Mouse (Mus musculus): ENCODE measurements around the gene Wdr74. TPM values are rescaled to one million over a fixed set of nuclear protein-coding genes. Genes with fewer than 3 reads are reported as not detected.

The Wdr74 gene
- polyA plus RNA-seq, 1 experiment from 2014 or later, result 92.9 TPM

DNA sequence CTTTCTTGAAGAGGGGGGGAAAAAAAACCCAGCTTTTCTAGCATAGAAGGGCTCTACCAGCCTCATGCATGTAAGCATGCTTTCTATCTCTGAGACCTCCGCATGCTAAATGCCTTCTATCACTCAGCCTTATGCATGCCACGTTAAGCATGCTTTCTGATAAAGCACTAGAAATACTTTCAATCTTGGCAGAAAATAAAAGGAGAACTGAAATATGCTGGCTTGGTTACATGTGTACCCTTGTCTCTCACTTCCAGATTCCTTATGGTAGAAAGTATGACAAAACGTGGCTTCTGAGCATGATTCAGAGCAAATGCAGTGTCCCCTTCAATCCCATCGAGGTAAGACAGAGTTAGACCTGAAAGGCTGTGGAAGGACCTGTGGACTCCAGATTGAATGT, 27.6 kb downstream of the Wdr74 start:
- WGBS, result 95% methylated on average over 4 of the region's 4 CpGs
- ATAC-seq (ENCODE audit: insufficient number of reproducible peaks, low FRiP score, low TSS enrichment, low read depth), result no peak

GRCm38 (mm10) chr19:8765562-8765961, 29.9 kb downstream of the Wdr74 start:
- 95% methylated on average over 9 of the region's 9 CpGs for WGBS
- Histone ChIP-seq H3K36me3 (ENCODE audit: control insufficient read depth, insufficient read depth, low read length) (peaks cover 48% of the 10 kb centered on the region), H3K4me2 (ENCODE audit: low read depth, severe bottlenecking) (no peak overlapping the region), H3K9ac (ENCODE audit: low read length) (no peak overlapping the region), H3K27me3 (ENCODE audit: control insufficient read depth, insufficient read depth, low read length) (no peaks in the 10 kb centered on the region), H3K9me3 (ENCODE audit: control insufficient read depth, low read length) (peaks cover 10% of the 10 kb centered on the region), H3K27ac (replicated peaks; ENCODE audit: low read depth, low read length) (no peak overlapping the region), H3K4me3 (ENCODE audit: low read depth, low read length) (no peak overlapping the region), H3K4me1 (ENCODE audit: control insufficient read depth, insufficient read depth, low read length) (peaks cover 5% of the 10 kb centered on the region; the same call in 1 of the 2 replicates)
- ATAC-seq (ENCODE audit: insufficient number of reproducible peaks, low FRiP score, low TSS enrichment, low read depth), result no peak
- DNase-seq (ENCODE audit: low spot score), result no peak

More for the DNA sequence above, 27.6 kb downstream of the Wdr74 start:
- no peak for DNase-seq (ENCODE audit: low spot score)
- Histone ChIP-seq H3K27me3 (ENCODE audit: control insufficient read depth, insufficient read depth, low read length) (no peaks in the 10 kb centered on the region), H3K27ac (replicated peaks; ENCODE audit: low read depth, low read length) (no peak overlapping the region), H3K4me3 (ENCODE audit: low read depth, low read length) (no peak overlapping the region), H3K36me3 (ENCODE audit: control insufficient read depth, insufficient read depth, low read length) (peaks cover 40% of the 10 kb centered on the region), H3K9ac (ENCODE audit: low read length) (no peak overlapping the region), H3K4me2 (ENCODE audit: low read depth, severe bottlenecking) (no peak overlapping the region), H3K9me3 (ENCODE audit: control insufficient read depth, low read length) (peaks cover 10% of the 10 kb centered on the region), H3K4me1 (ENCODE audit: control insufficient read depth, insufficient read depth, low read length) (no peaks in the 10 kb centered on the region)

DNA sequence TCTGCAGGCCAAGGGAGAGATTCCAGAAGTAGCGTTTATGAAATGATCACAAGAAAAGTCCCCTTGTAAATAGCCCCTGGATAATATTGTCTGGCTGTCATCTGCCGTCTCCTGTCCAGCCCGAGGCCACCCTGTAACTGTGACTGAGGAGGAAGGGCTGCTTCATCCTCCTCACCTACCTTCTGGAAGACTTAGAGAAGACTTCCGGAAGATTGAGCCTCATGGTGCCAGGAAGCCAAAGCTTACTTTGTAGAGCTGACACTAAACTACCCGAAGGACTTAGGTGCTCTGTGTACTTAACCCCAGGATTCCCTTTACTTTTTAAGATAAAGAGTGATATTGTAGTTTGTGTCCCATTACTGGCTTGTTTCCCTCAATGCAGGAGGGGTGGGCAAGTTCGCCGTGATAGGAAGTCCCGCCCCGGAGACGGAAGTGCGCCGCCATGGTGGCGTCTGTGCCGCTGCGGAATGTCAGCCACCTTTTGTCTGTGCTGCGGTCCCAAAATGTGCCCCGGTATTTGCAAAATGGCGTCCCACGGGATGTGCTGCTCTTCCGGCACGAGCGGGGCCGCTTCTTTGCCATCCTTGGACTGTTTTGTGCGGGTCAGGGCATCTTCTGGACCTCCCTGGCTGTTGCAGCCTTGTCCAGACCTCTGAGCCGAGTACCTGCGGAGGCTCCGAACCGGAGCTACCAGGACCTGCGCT, 35.1 kb downstream of the Wdr74 start, which contains the start of gene Tmem223:
Gene Tmem223, plus strand, starts transcription at position 430 of the 704 bp plus-strand sequence.
- H3K27ac ChIP-seq (replicated peaks; ENCODE audit: low read depth, low read length), result peak within 1 kb of the TSS; percentile 80
- 22% methylated on average over 29 of the region's 29 CpGs for WGBS
- peak within 1 kb of the TSS; percentile 84 for H3K4me3 ChIP-seq (ENCODE audit: low read depth, low read length)
- H3K4me1 ChIP-seq (ENCODE audit: control insufficient read depth, insufficient read depth, low read length), result peaks cover 17% of the 10 kb centered on the region
- ATAC-seq (ENCODE audit: insufficient number of reproducible peaks, low FRiP score, low TSS enrichment, low read depth), result no peak
- H3K36me3 ChIP-seq (ENCODE audit: control insufficient read depth, insufficient read depth, low read length), result peaks cover 30% of the 10 kb centered on the region
- no peaks in the 10 kb centered on the region for H3K27me3 ChIP-seq (ENCODE audit: control insufficient read depth, insufficient read depth, low read length)
- H3K4me2 ChIP-seq (ENCODE audit: low read depth, severe bottlenecking), result peak within 1 kb of the TSS; percentile 72
- H3K9ac ChIP-seq (ENCODE audit: low read length), result peak within 1 kb of the TSS; percentile 96
- H3K9me3 ChIP-seq (ENCODE audit: control insufficient read depth, low read length), result peaks cover under 1% of the 10 kb centered on the region; the same call in 1 of the 2 replicates
- peak; percentile 84 for DNase-seq (ENCODE audit: low spot score)

DNA sequence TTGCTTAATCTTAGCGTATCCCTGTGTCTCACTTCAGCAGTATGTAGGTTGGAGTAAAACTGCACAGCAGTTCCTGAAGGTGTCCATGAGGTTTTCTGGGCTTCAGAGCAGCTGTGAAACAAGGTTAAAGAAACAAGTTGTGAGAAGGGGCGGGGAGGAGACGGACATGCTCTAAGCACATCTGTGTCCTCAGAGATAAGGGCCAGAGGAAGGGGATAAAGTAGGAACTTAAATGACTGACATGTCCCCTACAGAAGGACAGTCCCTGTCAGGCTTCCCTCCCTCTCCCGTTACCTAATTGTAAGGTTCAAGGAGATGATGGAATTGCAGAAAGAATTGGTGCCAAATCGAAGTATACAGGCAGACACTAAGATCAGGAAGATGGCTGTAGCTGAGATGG, 37.4 kb downstream of the Wdr74 start:
- WGBS, result 85% methylated on average over 5 of the region's 5 CpGs
- Histone ChIP-seq H3K27me3 (ENCODE audit: control insufficient read depth, insufficient read depth, low read length) (no peaks in the 10 kb centered on the region), H3K4me2 (ENCODE audit: low read depth, severe bottlenecking) (peak overlapping the region; percentile 98; the same call in 1 of the 2 replicates), H3K4me3 (ENCODE audit: low read depth, low read length) (peak overlapping the region; percentile 2; the same call in 1 of the 2 replicates), H3K9ac (ENCODE audit: low read length) (no peak overlapping the region), H3K36me3 (ENCODE audit: control insufficient read depth, insufficient read depth, low read length) (peaks cover 15% of the 10 kb centered on the region; the same call in 1 of the 2 replicates), H3K4me1 (ENCODE audit: control insufficient read depth, insufficient read depth, low read length) (peaks cover 17% of the 10 kb centered on the region), H3K9me3 (ENCODE audit: control insufficient read depth, low read length) (no peaks in the 10 kb centered on the region), H3K27ac (replicated peaks; ENCODE audit: low read depth, low read length) (peak overlapping the region; percentile 59; the same call in 1 of the 2 replicates)
- ATAC-seq (ENCODE audit: insufficient number of reproducible peaks, low FRiP score, low TSS enrichment, low read depth) (no peak), DNase-seq (ENCODE audit: low spot score) (no peak)

DNA sequence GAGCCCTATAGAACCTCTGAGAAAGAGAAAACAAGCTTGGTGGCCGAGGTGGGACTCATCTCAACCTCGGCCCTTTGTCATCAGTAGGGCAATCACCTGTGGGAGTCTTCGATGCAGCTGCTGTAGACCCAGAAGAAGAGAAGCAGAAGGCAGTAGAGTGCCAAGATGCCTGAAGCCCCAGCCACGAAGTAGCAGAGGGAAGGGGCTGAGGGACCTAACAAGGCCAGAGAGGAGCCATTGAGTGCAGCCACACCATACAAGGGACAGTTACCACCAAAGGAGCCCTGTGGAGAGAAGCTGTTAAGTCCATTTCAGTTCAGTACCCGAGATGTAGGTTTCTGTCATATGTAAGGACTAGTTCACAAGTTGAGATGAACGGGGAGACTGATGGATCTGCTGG, 37.8 kb downstream of the Wdr74 start:
- DNase-seq (ENCODE audit: low spot score), result no peak
- no peak for ATAC-seq (ENCODE audit: insufficient number of reproducible peaks, low FRiP score, low TSS enrichment, low read depth)
- peak overlapping the region; percentile 81 for H3K4me3 ChIP-seq (ENCODE audit: low read depth, low read length)
- 50% methylated on average over 6 of the region's 6 CpGs for WGBS
- peaks cover 13% of the 10 kb centered on the region; the same call in 1 of the 2 replicates for H3K36me3 ChIP-seq (ENCODE audit: control insufficient read depth, insufficient read depth, low read length)
- peaks cover 17% of the 10 kb centered on the region for H3K4me1 ChIP-seq (ENCODE audit: control insufficient read depth, insufficient read depth, low read length)
- peak overlapping the region; percentile 59 for H3K27ac ChIP-seq (replicated peaks; ENCODE audit: low read depth, low read length)
- H3K9ac ChIP-seq (ENCODE audit: low read length), result peak overlapping the region; percentile 51
- H3K4me2 ChIP-seq (ENCODE audit: low read depth, severe bottlenecking), result peak overlapping the region; percentile 98
- no peaks in the 10 kb centered on the region for H3K9me3 ChIP-seq (ENCODE audit: control insufficient read depth, low read length)
- H3K27me3 ChIP-seq (ENCODE audit: control insufficient read depth, insufficient read depth, low read length), result no peaks in the 10 kb centered on the region

GRCm38 (mm10) chr19:8774086-8774835, 38.6 kb downstream of the Wdr74 start, which contains the start of gene Tmem179b:
TSS of gene Tmem179b (minus strand) at chr19:8774467.
- whole genome bisulfite sequencing, result under 1% methylated on average over 61 of the region's 68 CpGs
- DNase-seq (ENCODE audit: low spot score) (peak; percentile 98), ATAC-seq (ENCODE audit: insufficient number of reproducible peaks, low FRiP score, low TSS enrichment, low read depth) (peak; percentile 90)
- H3K36me3 ChIP-seq (ENCODE audit: control insufficient read depth, insufficient read depth, low read length), result peaks cover 15% of the 10 kb centered on the region; the same call in 1 of the 2 replicates
- peak within 1 kb of the TSS; percentile 98 for H3K4me2 ChIP-seq (ENCODE audit: low read depth, severe bottlenecking)
- H3K27me3 ChIP-seq (ENCODE audit: control insufficient read depth, insufficient read depth, low read length), result no peaks in the 10 kb centered on the region
- H3K27ac ChIP-seq (replicated peaks; ENCODE audit: low read depth, low read length), result peak within 1 kb of the TSS; percentile 97
- H3K4me3 ChIP-seq (ENCODE audit: low read depth, low read length), result peak within 1 kb of the TSS; percentile 81
- no peaks in the 10 kb centered on the region for H3K9me3 ChIP-seq (ENCODE audit: control insufficient read depth, low read length)
- H3K9ac ChIP-seq (ENCODE audit: low read length), result peak within 1 kb of the TSS; percentile 92
- peaks cover 17% of the 10 kb centered on the region for H3K4me1 ChIP-seq (ENCODE audit: control insufficient read depth, insufficient read depth, low read length)

DNA sequence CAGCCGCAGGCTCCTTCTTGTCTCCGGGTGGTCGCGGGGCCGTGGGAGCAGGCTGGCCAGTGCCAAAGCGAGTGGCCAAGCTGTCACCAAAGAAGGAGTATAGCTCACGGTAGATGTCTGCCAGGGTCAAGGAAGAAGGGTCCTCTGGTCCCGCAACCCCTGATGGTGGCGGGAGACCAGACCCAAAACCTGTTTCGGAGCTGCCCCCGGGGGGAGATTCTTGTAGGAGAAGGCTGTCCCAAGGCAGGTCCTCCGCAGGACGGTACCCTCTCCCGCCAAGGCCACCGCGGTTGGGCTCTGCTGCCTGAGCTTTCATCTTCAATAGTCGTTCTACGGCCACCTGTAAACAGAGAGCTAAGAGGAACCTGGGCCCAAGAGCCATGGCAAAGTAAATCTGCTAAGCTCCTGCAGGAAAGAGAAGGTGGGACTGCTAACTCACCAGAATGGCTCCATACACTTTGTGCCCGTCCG, 39.4 kb downstream of the Wdr74 start:
- ATAC-seq (ENCODE audit: insufficient number of reproducible peaks, low FRiP score, low TSS enrichment, low read depth), result 0 out of 2 replicates have a peak, but pooled peaks have one; percentile 7
- DNase-seq (ENCODE audit: low spot score), result no peak
- H3K36me3 ChIP-seq (ENCODE audit: control insufficient read depth, insufficient read depth, low read length), result peaks cover 14% of the 10 kb centered on the region; the same call in 1 of the 2 replicates
- peaks cover 17% of the 10 kb centered on the region for H3K4me1 ChIP-seq (ENCODE audit: control insufficient read depth, insufficient read depth, low read length)
- peak overlapping the region; percentile 81 for H3K4me3 ChIP-seq (ENCODE audit: low read depth, low read length)
- peak overlapping the region; percentile 92 for H3K9ac ChIP-seq (ENCODE audit: low read length)
- WGBS, result 6% methylated on average over 20 of the region's 20 CpGs
- H3K9me3 ChIP-seq (ENCODE audit: control insufficient read depth, low read length), result no peaks in the 10 kb centered on the region
- H3K27ac ChIP-seq (replicated peaks; ENCODE audit: low read depth, low read length), result peak overlapping the region; percentile 97
- no peaks in the 10 kb centered on the region for H3K27me3 ChIP-seq (ENCODE audit: control insufficient read depth, insufficient read depth, low read length)
- peak overlapping the region; percentile 98 for H3K4me2 ChIP-seq (ENCODE audit: low read depth, severe bottlenecking)

All from limb, embryonic 11.5 days (tissue).